Mouse (Mus musculus) heart, adult 2 months (tissue): ENCODE data around the gene Gm3625. TPM values are rescaled to one million over a fixed set of nuclear protein-coding genes. Genes with fewer than 3 reads are reported as not detected.
A peak's percentile ranks its signal among the peaks of the same experiment; 100 is the strongest.

Experiments
- DNase-seq, 2 experiments: peaks; one replicate each; pipeline ENCODE4 v3.0.0; 2021
- H3K27ac ChIP-seq: fragments of 200-600 bp; 2 replicates; pipeline ENCODE4 v1.8.1; 2022
- H3K27me3 ChIP-seq: fragments of 200-500 bp; 2 replicates; pipeline ENCODE4 v1.6.1; 2012; ENCODE audit warnings: mild to moderate bottlenecking, low read length, inconsistent platforms, mixed read lengths; ENCODE audit not compliant: control insufficient read depth, insufficient read depth
- H3K36me3 ChIP-seq: fragments of 200-500 bp; 2 replicates; pipeline ENCODE4 v1.6.1; 2012; ENCODE audit warnings: low read length, inconsistent platforms; ENCODE audit not compliant: control insufficient read depth, insufficient read depth
- H3K4me1 ChIP-seq: fragments of 200-500 bp; 2 replicates; pipeline ENCODE4 v1.6.1; 2011; ENCODE audit warnings: low read length; ENCODE audit not compliant: control insufficient read depth, insufficient read depth
- H3K4me3 ChIP-seq: fragments of 200-600 bp; 2 replicates; pipeline ENCODE4 v1.8.1; 2022
- H3K79me2 ChIP-seq: fragments of 200-500 bp; replicated peaks from 2 replicates; pipeline ENCODE4 v1.6.1; 2012; ENCODE audit warnings: mild to moderate bottlenecking, inconsistent platforms, low read length, moderate library complexity, mixed read lengths; ENCODE audit not compliant: control insufficient read depth, insufficient read depth
- H3K9ac ChIP-seq: fragments of 200-500 bp; 2 replicates; pipeline ENCODE4 v1.6.1; 2012; ENCODE audit warnings: low read depth, mild to moderate bottlenecking, control low read depth, inconsistent platforms, low read length, mixed read lengths
- CTCF ChIP-seq: fragments of 200-600 bp; IDR thresholded peaks from 2 replicates; pipeline ENCODE4 v1.8.1; 2022; ENCODE audit warnings: antibody characterized with exemption, mild to moderate bottlenecking, moderate library complexity
- EP300 ChIP-seq: fragments of 200-500 bp; IDR thresholded peaks from 2 replicates; pipeline ENCODE4 v1.6.1; 2011; ENCODE audit warnings: low read depth, low read length, control low read depth; ENCODE audit not compliant: insufficient read depth
- POLR2A ChIP-seq: fragments of 200-500 bp; IDR thresholded peaks from 2 replicates; pipeline ENCODE4 v1.6.1; 2011; ENCODE audit warnings: mild to moderate bottlenecking, low read depth, low read length, control low read depth; ENCODE audit not compliant: insufficient read depth
- WGBS: fragments of 180-500 bp; shearing (Covaris S2); methylation state at CpG from one replicate; pipeline ENCODE4 v1.1.7; 2018; 5-methylcytosine and 5-hydroxymethylcytosine counted together
- intact Hi-C: fragments of 180-260 bp; cut with DNase I; formaldehyde crosslinking; loops from one replicate; pipeline ENCODE4 v1.15.1; 2025
- polyA plus RNA-seq: library from polyadenylated mRNA; depleted of rRNA; stranded (reverse); fragments of >200 nt; gene quantifications from 2 replicates; pipeline ENCODE4 v1.2.3, GENCODE M21; 2012
- total RNA-seq, 2 experiments: library from RNA; stranded (reverse); gene quantifications; 2 replicates each; pipeline ENCODE4 v1.2.3; 2021

The Gm3625 gene
- total and polyA plus RNA-seq, 3 experiments = not detected

DNA sequence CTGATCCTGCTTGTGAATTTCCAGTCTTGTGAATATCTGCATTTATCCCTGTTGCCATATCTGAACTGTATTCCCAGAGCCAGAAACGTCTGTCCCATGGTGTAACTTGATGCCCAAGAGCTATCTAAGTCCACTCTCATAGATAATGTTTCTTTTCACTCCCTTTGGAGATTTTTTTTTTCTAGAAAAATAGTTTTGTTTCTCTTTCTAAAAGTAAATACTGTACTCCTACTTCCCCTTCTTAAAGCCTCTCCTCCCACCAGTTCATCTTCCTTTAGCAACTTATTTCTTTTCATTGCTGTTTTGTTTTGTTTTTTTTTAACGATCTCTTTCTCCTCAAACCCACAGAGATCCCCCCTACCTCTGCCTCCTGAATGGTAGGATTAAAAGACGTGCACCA lies 13.9 kb upstream of the Gm3625 start:
- peaks cover 5% of the 10 kb centered on the region for H3K4me1 ChIP-seq
- no peaks in the 10 kb centered on the region for H3K27me3 ChIP-seq
- H3K36me3 ChIP-seq = peaks cover 7% of the 10 kb centered on the region
- no peak overlapping the region for H3K4me3 ChIP-seq
- intact Hi-C loops = no loop called here
- no peak overlapping the region for H3K27ac ChIP-seq
- peaks cover 13% of the 10 kb centered on the region for H3K79me2 ChIP-seq
- 31% methylated on average over 3 of the region's 3 CpGs for WGBS
- H3K9ac ChIP-seq = no peak overlapping the region
- DNase-seq = no peak
- TF ChIP-seq POLR2A (no peak), CTCF (no peak), EP300 (no peak)

DNA sequence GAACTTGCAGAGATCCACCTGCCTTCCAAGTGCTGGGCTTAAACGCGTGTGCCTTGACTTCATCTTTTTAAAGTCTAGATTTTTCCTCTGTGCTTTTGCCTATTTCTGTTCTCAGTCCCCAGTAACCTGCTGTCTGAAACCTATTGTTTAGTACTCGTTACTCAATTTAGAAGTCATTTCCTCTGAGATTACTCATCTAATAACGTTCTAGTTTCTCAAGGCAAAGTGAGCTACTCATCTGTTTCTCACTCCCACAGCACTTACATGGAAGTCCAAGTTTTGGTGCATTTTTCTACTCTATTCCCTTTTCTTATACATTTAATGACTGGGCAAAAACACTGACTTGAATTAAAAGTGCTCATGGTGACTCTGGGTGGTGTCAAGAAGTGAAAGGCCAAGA lies 7.0 kb upstream of the Gm3625 start:
- H3K9ac ChIP-seq = no peak overlapping the region
- H3K36me3 ChIP-seq = peaks cover 21% of the 10 kb centered on the region
- intact Hi-C loops = loop anchor here (5.0 kb wide), 1 partner anchor 218 kb away; the partner anchor contains the start of gene Sf3b6
- TF ChIP-seq EP300 (no peak), POLR2A (no peak), CTCF (no peak)
- 43% methylated on average over 4 of the region's 4 CpGs for WGBS
- DNase-seq = no peak
- H3K4me1 ChIP-seq = peaks cover 18% of the 10 kb centered on the region
- H3K79me2 ChIP-seq = peaks cover 5% of the 10 kb centered on the region; the same call in 1 of the 2 replicates
- no peak overlapping the region for H3K27ac ChIP-seq
- H3K27me3 ChIP-seq = no peaks in the 10 kb centered on the region
- no peak overlapping the region for H3K4me3 ChIP-seq

- H3K4me1 ChIP-seq = peaks cover 20% of the 10 kb centered on the region
- WGBS = 55% methylated on average over 8 of the region's 8 CpGs
- no peak overlapping the region for H3K4me3 ChIP-seq
- H3K27ac ChIP-seq = no peak overlapping the region
- H3K27me3 ChIP-seq = no peaks in the 10 kb centered on the region
- no peak for DNase-seq
- peaks cover 23% of the 10 kb centered on the region for H3K36me3 ChIP-seq
- no peak overlapping the region for H3K9ac ChIP-seq
- intact Hi-C loops = loop anchor here (5.0 kb wide), 1 partner anchor 218 kb away; the partner anchor contains the start of gene Sf3b6
- TF ChIP-seq POLR2A (no peak), EP300 (no peak), CTCF (no peak)
- peaks cover 5% of the 10 kb centered on the region; the same call in 1 of the 2 replicates for H3K79me2 ChIP-seq
Measured at GRCm38 (mm10) chr12:4598666-4599428, 6.1 kb upstream of the Gm3625 start.

- H3K36me3 ChIP-seq = peaks cover 17% of the 10 kb centered on the region
- no peak overlapping the region for H3K9ac ChIP-seq
- DNase-seq = no peak
- peaks cover 20% of the 10 kb centered on the region for H3K4me1 ChIP-seq
- intact Hi-C loops = loop anchor here (5.0 kb wide), 1 partner anchor 222 kb away; the partner anchor contains the start of gene Sf3b6
- peaks cover 5% of the 10 kb centered on the region; the same call in 1 of the 2 replicates for H3K79me2 ChIP-seq
- no peak overlapping the region for H3K27ac ChIP-seq
- 35% methylated on average over 6 of the region's 6 CpGs for WGBS
- TF ChIP-seq EP300 (no peak), POLR2A (no peak), CTCF (no peak)
- H3K4me3 ChIP-seq = 0 out of 2 replicates have a peak overlapping the region, but pooled peaks have one; percentile 17
- no peaks in the 10 kb centered on the region for H3K27me3 ChIP-seq
Measured at GRCm38 (mm10) chr12:4595055-4595454, 2.3 kb upstream of the Gm3625 start.

DNA sequence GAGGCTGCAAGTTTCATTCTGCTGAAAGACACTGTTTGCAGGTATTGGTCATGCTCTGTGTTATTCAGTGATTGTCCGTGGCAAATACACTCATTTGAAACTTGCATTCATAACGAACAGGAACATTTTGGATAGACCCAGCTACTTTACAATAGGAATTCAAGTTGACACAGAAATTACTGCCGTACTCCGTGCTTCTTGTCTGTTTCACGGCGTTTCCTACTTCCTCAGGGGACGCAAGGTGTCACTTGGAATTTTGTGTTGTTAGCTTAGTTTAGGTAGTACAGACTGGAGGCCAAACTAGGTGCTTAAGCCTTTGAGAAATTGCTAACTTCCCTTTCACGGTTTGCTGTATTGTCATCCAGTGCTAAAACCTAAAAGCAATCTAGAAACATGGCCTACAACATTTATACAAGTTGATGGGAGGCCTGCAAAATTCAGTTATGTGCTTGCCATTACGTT lies 1.2 kb upstream of the Gm3625 start:
- no peak for TF ChIP-seq POLR2A
- no peak for TF ChIP-seq EP300
- TF ChIP-seq CTCF = no peak
- DNase-seq = no peak
- intact Hi-C loops = loop anchor here (5.0 kb wide), 1 partner anchor 117 kb away; the partner anchor contains the start of gene Ncoa1
- H3K4me3 ChIP-seq = peak overlapping the region; percentile 96
- H3K9ac ChIP-seq = peak overlapping the region; percentile 93
- peaks cover 13% of the 10 kb centered on the region for H3K36me3 ChIP-seq
- no peaks in the 10 kb centered on the region for H3K27me3 ChIP-seq
- peaks cover 3% of the 10 kb centered on the region; the same call in 1 of the 2 replicates for H3K79me2 ChIP-seq
- peaks cover 15% of the 10 kb centered on the region for H3K4me1 ChIP-seq
- peak overlapping the region; percentile 95; the same call in 1 of the 2 replicates for H3K27ac ChIP-seq
- WGBS = 31% methylated on average over 9 of the region's 9 CpGs
